Mouse (Mus musculus) kidney, adult 2 months (tissue): ENCODE data around the gene Thrap3.

Experiments used
- CTCF ChIP-seq: fragments of 200-500 bp; conservative IDR thresholded peaks from 2 replicates; pipeline ENCODE4 v1.5.1; 2011; ENCODE audit warnings: low read depth, mild to moderate bottlenecking, control low read depth, low read length, moderate library complexity, mixed read lengths; ENCODE audit not compliant: insufficient read depth, insufficient read length
- POLR2A ChIP-seq: fragments of 200-500 bp; IDR thresholded peaks from one replicate; pipeline ENCODE4 v1.6.1; 2011; ENCODE audit warnings: low read depth, low read length, control low read depth

DNA sequence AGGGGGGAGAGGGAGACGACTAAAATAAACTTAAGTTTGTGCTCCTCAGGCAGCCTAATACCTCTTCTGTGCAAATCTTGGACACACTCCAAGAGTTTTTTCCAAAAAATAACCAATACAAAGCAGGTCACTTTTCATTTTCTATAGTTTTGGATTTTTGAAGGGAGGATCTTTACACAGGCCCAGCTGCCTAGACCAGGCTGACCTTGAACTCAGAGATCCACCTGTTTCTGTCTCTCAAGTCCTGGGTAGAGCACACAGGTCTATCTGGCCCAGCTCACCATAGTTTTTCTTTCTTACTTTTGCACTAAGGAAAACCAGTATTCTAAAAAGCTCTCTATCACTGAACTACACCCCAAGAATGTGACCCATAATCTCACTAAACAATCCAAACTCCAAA is 2.5 kb downstream of the Thrap3 start:
- TF ChIP-seq POLR2A: no peak
- TF ChIP-seq CTCF: no peak
